Mouse (Mus musculus) ovary, postnatal 36 days (tissue): ENCODE results near the gene Txndc15.
A peak's percentile ranks its signal among the peaks of the same experiment; 100 is the strongest.
"Not testable (repeated sequence)": the region's sequence is repeated elsewhere in the genome, so short reads cannot be mapped to it uniquely, and the experiment has no call there.

Experiments
- DNase-seq: peaks from one replicate; pipeline ENCODE4 v3.0.0; 2022; ENCODE audit warnings: low spot score, mixed read lengths

The Txndc15 gene

DNA sequence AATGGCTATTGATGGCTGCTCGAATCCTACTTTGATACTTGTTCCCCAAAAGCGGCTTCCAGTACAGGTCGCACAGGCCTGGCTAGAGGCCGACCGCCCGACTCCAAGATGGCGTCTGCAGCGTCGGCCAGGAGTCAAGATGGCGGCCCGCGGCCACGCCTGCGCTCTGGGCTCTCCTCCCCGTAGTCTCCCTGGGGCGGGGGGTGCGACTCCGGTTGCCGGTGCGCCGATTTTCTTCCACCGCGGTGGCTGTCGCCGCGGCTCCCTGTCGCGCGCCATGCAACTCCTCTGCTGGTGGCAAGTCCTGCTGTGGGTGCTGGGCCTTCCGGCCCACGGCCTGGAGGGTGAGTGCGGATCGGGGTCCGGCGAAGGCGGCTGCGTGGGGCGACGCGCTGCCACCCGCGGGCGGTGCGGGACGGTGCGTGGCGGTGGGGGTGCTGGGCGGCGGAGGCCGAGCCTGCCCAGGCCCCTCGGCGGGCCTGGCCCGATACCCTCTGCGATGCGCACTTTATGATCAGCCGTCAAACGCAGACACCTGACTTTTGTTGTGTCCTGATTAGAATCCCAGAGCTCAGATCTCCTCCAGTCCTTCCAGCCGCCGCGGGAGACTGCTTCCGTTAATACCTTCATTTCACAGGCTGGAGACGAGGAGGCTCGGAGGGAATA lies at the start of gene Txndc15:
Gene Txndc15, plus strand, starts transcription at position 150 of the 666 bp plus-strand sequence.
- peak; percentile 90 for DNase-seq

DNA sequence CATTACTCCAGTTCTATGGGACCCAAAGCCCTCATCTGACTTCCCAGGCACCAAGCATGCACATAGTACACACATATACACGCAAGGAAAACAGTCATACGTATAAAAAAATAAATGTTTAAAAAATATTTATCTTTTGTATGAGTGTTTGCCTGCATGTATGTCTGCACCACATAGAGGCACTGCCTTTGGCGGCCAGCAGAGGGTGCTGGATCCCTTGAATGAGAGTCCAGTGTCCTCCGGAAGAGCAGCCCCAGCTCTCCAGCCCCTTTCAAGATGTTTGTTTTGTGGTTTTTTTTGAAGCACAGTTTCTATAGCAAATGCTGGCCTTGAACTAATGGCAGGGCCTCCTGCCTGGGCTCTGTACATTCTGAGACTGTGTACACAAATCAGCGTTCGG lies 45.9 kb upstream of the Txndc15 start:
- DNase-seq: peak; percentile 12

DNA sequence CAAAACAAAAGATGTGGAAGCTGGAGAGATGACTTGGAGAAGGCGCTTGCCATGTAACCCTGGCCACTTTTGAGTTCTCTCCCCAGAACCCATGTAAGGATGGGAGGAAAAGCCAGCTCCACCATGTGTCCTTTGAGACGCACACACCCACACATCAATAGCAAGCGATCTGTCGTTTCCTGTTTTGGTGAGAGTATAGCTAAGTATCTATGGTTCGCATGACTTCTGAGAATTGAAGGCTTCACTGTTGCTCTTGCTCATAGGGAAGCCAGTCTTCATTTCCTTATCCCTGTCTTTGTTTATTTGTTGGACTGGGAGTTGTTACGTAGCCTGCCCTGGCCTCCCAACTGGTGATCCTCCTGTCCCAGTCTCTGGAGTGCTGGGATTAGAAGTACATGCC lies 41.7 kb upstream of the Txndc15 start:
- no peak for DNase-seq

DNA sequence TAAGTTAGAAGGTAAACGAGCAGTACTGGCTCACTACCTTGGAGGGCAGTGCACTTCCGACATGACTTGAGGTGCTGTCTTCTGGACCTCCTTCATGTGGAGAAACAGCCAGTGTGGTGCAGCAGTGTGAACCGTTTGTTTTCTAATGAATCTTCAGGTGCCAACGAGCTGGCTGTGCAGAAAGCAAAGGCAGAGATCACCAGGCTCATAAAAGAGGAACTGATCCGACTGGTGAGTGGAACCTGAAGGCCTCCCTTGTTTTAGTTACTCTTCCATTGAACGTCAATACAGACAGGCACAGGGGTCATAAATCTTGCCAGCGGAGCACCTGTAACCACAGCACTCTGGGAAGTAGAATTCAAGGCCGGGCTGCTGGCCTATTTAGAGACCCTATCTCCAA lies 37.1 kb upstream of the Txndc15 start:
- DNase-seq: no peak

DNA sequence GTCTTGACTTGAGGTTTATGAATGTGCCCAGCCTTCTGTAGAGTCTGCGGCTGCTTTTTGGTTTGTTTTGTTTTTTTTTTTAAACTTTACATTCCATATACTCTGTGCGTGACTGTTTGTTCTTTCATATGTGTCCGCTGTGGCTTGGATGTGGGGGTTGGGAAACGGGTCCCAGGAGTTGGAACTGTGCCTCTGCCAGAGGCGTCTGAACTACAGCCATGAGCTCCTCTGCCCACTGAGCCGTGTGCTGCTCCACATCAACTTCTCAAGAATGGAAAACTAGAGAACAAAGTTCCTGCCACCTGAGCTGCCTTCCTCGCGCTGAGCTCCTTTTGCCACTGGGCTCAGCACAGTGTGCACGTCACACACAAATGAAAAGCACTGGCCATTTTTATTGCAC lies 32.2 kb upstream of the Txndc15 start:
- no peak for DNase-seq

DNA sequence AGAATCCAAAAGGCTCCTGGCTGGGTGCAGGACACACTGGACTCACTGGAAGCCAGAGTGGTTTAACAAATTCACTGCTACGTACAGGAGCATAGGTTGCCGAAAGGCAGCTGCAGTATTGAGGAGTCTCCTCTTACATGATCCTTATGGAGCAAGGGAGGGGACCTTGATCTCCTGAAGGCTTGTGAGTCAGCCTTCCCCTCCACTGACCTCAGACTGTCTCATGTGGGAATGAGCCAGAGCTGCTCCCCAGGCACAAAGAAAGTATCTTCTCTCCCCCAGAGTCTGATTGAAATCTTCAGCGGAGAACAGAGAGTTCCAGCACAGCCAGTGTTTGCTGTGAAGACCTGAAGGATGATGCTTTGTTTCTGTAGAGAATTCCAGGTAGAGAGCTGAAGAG lies 30.9 kb upstream of the Txndc15 start:
- DNase-seq: no peak

DNA sequence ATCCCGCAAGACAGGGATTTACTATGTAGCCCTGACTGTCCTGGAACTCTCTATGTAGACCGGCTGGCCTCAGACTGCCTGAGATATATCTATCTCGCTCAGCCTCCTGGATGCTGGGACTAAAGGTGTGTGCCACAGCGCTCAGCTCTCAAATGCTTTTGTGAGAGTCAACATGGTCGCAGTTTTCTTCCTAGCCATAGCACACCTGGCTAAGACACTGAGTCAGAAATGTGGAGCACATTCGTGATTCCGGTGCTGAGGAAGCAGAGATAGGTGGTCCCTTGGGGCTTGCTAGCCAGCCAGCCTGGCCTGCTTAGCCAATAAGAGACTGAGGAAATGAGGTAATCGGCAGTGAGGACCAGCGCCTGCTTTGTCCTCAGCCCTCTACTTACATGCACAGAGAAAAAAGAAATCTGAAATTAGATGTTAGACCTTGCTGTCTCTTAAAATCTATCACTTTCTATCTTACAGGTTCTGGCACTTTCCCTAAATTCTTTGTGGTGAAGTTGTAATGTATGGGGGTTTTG lies 28.3 kb upstream of the Txndc15 start:
- no peak for DNase-seq

DNA sequence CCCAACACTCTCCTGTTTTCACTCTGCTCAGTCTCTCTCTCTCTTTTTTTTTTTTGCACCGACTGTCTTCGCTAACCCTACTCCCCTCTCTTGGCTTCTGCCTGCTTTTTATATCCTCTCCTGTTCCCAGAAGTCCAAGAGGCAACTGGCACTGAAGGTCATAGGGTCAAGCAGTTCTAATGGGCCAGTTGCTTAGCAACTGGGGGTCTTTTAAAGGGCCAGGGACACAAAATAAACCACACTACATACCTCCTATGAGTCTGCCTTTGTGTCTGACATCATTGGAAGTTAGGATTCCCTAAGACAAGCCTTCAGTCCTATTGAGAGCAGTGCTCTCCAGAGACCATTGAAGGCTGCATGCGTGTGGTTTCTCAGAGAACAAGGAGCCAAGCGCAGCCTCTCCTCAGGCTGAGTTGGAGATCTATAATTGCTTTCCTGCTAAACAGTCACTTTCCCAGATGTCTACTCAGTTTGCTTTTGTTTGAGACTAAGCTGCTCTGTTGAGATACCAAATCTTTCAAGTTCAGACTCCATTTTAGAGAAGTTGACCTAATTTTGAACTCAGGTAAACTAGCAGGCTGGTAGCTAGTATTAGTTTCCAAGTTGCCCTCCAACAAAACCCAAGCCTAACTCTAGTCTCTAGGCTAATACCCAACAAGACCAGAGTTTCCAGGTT lies 26.4 kb upstream of the Txndc15 start:
- no peak for DNase-seq

DNA sequence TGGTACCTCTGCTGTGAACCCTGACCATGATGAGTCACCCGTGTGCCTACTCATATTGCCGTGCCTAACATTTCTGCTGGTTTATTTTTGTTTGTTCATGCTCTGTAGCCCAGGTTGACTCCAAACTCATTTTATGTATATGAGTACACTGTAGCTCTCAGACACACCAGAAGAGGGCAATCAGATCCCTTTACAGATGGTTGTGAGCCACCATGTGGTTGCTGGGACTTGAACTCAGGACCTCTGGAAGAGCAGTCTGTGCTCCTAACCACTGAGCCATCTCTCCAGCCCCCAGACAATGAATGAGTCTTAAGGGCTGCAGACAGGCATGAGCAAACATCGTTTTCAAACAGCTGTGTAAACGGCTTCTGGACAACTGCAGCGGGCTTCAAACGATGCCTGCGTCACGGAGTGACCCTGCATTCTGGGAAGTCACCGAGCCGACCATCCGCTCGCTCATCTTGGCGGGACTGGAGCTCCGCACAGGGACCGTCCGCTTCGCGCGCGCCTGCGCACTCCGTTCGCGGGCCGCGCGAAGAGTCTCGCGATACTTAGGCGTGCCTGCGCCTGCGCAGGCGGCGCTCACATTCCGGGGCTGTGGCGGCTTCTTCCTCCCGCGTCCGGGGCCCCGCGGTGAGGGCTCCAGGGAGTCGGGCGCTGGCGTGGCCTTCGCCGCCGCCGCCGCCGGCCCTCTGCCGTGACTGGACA lies 21.8 kb upstream of the Txndc15 start, which contains the start of gene B230219D22Rik:
Gene B230219D22Rik, plus strand, starts transcription at position 590 of the 708 bp plus-strand sequence.
- peak; percentile 91 for DNase-seq

DNA sequence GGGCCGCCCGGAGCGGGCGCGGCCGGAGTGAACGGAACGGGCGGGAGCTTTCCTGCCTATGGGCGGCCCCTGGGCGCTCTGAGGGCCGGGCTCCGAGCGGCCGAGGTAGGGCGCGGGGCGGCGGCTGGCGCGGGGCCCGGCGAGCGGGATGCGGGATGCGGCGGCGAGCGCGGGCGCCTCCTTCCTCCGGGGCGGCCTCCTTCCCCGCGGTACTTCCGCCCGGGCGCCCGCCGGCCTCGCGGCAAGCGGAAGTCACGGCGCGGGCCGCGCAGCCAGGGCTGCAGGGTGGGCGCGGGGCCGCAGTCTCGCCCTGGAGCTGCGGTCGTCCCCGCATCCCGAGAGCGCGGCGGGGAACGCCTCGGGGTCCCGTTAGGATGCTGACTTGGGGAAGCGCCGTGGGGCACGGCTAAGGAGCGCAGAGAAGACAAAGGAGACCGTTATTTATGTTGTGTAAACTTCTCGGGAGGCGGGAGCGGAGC lies 21.2 kb upstream of the Txndc15 start:
- DNase-seq: no peak

DNA sequence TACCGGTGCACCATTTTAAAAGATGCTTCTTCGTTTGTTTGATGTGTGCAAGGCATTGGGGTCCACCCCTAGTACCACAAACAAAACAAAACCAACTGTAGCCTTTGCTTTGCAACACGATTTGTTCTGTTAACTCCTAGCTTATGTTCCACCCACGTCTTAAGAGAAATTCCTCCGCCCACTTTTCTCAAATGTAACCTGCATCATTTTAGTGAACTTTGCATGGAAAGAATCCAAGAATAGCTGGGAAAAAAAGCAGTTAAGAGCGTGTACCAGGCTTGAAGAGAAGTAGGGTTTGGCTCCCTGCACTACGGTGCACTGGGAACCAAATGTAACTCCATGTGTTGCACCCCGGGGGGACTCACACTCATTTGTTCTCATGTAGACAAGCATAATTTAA lies 20.3 kb upstream of the Txndc15 start:
- no peak for DNase-seq

DNA sequence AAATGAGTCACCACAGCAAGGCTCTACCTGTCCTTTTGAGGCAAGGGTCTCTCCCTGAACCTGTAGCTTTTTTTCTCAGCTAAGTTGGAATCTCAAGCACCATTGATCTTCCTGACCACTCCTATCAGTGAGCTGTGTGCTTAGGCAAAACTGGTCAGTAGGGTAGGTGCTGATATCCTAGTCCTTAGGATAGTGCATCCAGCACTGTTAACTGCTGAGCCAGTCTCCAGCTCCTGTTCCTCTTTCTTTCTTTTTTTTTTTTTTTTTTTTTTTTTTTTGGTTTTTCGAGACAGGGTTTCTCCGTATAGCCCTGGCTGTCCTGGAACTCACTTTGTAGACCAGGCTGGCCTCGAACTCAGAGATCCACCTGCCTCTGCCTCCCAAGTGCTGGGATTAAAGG lies 18.5 kb upstream of the Txndc15 start:
- not testable (repeated sequence) for DNase-seq

DNA sequence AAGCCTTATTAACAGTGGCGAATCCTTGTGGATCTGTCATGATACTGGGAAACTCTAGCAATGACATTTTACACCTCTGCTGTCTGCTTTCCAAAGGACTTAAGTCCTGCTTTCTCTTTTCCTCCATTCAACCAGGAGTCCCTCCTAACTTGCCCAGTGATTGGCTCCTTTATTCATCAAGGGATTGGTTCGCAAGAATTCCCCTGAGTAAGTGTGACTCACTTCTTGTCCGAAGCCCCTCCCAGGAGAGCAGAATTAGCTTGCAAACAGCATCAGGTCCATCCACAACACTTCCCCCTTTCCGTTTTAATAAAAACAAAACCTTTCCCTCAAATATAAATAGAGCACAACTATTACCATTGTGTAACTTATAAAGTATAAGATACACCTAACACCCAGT lies 10.1 kb upstream of the Txndc15 start:
- DNase-seq: no peak

DNA sequence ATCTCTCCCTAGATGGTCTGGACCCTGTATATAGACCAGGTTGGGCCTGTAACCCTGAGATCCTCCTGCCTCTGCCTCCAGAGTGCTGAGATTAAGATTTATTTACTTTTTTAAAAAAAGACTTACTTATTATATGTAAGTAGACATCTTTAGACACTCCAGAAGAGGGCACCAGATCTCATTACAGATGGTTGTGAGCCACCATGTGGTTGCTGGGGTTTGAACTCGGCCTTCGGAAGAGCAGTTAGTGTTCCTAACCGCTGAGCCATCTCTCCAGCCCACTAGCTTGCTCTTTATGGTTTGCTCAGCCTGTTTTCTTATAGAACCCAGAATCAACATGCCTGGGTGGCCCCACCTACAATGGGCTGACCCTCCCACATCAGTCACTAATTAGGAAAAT lies 1.6 kb upstream of the Txndc15 start:
- DNase-seq: no peak

DNA sequence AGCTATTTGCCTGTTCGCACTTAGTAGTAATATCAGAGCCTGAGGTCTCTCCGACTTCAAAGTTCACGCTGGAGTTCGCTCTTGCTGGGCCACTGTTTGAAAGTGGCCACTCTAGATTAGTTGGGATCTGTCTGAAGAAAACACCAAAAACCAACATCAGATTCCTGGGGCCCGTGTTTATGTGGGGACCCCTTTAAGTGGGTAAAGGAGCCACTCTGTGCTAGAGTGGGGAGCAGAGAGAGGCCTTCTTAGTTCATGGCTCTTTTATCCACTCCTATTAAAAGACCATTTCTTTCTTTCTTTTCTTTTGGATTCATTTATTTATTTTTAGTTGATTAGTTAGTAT lies 690 bp downstream of the Txndc15 start:
- DNase-seq: no peak

DNA sequence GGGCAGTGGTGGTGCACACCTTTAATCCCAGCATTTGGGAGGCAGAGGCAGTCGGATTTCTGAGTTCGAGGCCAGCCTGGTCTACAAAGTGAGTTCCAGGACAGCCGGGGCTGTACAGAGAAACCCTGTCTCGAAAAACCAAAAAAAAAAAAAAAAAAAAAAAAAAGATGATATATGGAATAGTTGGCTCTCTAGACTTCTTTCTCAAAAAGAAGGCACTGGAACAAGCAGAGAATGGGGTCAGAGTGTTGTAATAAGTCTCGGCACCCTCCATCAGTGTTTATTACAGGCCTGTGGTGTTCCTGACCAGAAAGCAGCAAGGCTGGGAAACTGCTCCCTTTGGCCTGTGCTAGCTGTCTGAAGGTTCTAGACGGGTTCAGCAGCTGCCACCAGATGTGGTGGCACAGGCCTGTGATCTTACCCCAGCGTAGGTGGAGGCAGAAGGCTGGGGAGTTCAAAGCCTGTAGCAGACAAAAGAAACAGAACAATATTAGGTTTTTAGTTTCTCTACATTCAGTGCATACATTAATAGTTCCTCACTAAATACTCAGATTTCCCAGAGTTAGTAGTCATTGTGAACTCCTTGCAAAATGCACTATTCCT lies 1.6 kb downstream of the Txndc15 start:
- DNase-seq: no peak

DNA sequence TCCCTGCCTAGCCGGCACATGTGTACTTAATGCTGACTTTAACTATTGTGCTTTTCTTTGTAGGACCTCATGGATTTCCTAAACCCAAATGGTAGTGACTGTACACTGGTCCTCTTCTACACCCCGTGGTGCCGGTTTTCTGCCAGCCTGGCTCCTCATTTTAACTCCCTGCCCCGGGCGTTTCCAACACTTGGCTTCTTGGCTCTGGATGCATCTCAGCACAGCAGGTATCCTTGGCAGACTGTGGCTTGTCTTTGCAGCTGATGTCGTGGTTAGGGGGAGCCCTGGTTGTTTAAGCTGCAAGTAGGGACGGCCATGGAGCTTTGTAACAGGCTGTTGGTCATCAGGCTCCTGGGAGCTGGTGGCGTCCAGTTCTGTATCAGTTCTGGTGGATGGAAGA lies 7.1 kb downstream of the Txndc15 start:
- no peak for DNase-seq

DNA sequence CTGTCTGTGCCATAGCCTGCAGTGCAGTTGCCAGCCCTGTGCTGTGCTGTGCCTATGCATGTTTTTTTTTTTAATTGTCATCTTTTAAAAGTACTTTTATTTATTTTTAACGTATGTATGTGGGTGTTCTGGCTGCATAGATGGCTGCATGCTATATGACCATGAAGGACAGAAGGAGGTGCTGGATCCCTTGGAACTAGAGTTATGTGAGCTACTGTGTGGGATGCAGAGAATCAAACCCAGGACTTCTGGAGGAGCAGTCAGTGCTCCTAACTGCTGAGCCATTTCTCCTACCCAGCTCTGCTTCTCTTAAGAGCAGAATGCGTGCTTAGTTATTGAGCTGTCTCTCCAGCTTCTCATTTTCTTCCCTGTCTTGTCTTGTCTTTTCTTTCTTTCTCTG lies 7.5 kb downstream of the Txndc15 start:
- DNase-seq: no peak

DNA sequence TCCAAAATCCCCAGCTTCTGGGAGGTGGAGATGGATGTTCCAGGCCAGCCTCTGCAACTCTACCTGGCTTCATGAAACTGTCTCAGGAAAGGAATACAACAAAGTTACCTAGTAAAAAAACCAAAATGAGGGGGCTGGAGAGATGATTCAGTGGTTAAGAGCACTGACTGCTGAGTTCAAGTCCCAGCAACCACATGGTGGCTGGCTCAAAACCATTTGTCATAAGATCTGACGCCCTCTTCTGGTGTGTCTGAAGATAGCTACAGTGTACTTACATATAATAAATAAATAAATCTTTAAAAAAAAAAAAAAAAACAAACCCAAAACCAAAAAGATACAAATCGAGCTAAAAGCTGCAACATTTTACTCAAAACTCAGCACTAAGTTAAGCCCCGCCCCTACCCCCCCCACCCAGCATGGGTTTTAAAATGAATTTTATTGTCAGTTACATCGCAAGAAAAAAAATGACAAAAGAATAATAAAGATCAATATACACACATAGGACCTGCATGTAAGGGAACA lies 12.2 kb downstream of the Txndc15 start:
- DNase-seq: no peak

DNA sequence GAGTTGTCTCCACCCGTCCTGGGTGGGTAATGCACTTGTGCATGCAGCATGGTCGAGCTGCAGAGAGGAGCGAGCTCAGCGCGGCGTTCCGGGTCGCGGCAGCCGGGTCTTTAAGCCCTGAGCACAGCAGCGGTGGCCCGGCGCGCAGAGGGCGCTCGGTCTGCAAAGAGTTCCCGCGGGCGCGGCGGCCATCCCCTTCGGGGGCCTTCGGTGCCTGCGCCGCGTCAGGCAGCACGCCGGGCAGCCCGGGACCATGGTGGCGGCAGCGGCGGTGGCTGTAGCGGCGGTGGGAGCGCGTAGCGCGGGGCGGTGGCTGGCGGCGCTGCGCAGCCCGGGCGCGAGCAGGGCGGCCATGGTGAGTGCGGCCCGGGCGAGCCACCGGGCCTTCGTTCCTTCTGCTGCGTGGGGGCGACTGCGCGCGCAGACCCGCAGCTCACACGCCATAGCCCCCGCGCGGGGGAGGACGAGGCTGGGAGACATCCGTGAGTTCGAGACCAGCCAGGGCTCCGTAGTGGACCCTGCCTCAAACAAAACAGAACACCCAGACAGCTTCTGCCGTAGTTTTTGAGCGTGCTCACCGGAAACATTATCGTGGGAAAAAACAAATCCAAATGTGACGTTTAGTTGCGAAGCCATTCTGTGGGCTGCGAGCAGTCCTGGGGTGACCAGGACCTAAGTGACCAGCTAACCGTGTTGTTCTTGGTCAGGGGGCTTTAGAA lies 12.8 kb downstream of the Txndc15 start, which contains the start of gene Pcbd2:
Gene Pcbd2, plus strand, starts transcription at position 249 of the 719 bp plus-strand sequence.
- peak; percentile 92 for DNase-seq

DNA sequence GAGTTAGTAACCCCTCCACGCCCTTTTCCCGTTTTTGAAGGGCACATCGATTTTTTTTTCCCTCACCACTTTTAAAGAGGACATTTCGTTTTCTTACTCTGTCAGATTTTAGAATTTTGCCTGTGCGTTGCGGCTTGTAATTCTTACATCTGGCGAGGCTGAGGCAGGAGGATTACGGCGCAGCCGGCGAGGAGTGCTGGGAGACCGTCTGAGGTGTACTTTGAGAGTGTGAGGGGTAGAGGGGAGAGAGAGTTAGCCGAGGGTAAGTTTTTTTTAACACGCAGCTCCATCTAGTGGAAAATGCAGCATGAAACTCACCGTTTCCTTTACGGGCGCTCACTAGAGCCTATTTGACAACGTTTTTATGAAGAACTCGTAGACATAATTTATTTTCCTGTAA lies 13.4 kb downstream of the Txndc15 start:
- DNase-seq: peak; percentile 66
